Mouse (Mus musculus): ENCODE measurements around the gene Foxp4. TPM values are rescaled to one million over a fixed set of nuclear protein-coding genes. Genes with fewer than 3 reads are reported as not detected.

The Foxp4 gene
- total and polyA plus RNA-seq, 2 experiments from 2014 or later: 31.3 to 128 TPM

- H3K4me1 ChIP-seq (ENCODE audit: insufficient read depth, low read length): peaks cover 7% of the 10 kb centered on the region; the same call in 1 of the 2 replicates
- 31% methylated on average over 6 of the region's 6 CpGs for WGBS
- H3K9me3 ChIP-seq (ENCODE audit: low read length): no peaks in the 10 kb centered on the region
- H3K27ac ChIP-seq: no peak overlapping the region
- no peak for DNase-seq (ENCODE audit: low spot score)
- no peaks in the 10 kb centered on the region for H3K27me3 ChIP-seq (ENCODE audit: insufficient read depth, low read length)
- no peak overlapping the region for H3K4me3 ChIP-seq (ENCODE audit: low read length)
- H3K36me3 ChIP-seq (ENCODE audit: insufficient read depth, low read length): no peaks in the 10 kb centered on the region
- no peak overlapping the region for H3K9ac ChIP-seq (replicated peaks; ENCODE audit: low read length)
- H3K4me2 ChIP-seq (ENCODE audit: low read depth, low read length): no peak overlapping the region
- TF ChIP-seq CTCF (IDR thresholded peaks at IDR 0.05; ENCODE audit: low read depth): no peak
- 0 out of 2 replicates have a peak, but pooled peaks have one; percentile 3 for ATAC-seq
Observed at GRCm38 (mm10) chr17:47888155-47888455, 36.3 kb downstream of the Foxp4 start.

DNA sequence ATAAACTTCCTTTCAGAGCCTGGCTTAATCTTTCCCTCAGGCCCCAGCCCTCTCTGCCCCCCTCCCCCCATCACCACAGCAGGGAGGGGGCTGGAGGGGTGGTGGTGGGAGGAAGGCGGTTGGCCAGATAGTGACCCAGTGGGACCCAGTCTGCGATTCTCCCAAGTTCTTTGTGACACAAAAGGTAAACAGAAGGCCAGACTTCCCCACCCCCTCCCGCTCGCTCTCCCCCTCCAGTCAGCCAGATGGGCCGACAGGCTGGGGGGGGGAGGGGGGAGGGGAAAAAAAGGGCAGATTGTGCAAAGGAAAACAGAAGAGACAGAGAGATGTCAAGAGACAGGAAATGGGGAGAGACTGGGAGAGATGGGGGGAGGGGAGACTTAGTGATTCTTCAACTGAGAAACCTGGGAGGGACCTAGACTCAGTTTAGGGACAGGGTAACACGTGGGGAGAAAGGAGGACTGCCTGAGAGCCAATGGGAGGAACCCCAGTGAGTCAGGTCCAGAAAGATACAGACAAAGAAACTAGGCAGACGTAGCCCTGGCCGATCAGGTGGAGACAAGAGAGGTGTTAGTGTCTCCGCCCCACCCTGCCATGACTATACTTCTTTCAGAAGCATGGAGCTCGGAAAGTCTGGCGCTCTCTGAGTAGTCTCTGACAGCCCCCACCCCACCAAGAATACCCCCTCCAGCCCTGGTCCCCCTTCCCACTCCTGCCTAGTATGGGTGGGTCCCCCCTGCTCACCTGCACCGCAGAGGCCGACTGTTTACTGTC, 36.9 kb downstream of the Foxp4 start:
- Histone ChIP-seq H3K36me3 (ENCODE audit: insufficient read depth, low read length) (no peaks in the 10 kb centered on the region), H3K9ac (replicated peaks; ENCODE audit: low read length) (no peak overlapping the region), H3K9me3 (ENCODE audit: low read length) (no peaks in the 10 kb centered on the region), H3K27ac (no peak overlapping the region), H3K27me3 (ENCODE audit: insufficient read depth, low read length) (no peaks in the 10 kb centered on the region), H3K4me2 (ENCODE audit: low read depth, low read length) (no peak overlapping the region), H3K4me3 (ENCODE audit: low read length) (no peak overlapping the region), H3K4me1 (ENCODE audit: insufficient read depth, low read length) (peaks cover 7% of the 10 kb centered on the region; the same call in 1 of the 2 replicates)
- ATAC-seq (peak; percentile 44), DNase-seq (ENCODE audit: low spot score) (no peak)
- 29% methylated on average over 13 of the region's 13 CpGs for WGBS
- no peak for TF ChIP-seq CTCF (IDR thresholded peaks at IDR 0.05; ENCODE audit: low read depth)

DNA sequence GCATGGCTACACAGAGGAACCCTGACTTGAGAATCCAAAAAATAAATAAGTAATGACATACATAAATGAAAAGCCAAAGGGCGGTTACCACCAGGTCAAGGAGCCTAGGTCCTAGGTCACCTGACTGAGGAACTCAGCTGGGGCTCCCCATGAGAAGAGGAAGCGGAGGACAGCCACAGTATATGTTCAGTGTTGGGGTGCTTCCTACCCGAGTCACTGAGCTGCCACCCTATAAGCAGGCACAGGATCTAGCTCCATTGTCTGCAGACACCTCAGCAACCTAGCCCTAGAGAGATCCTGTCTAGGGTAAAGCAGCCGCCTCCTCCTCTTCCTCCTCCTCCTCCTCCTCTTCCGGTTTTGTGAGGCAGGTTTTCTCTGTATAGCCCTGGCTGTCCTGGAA, 41.3 kb downstream of the Foxp4 start:
- Histone ChIP-seq H3K9me3 (ENCODE audit: low read length) (no peaks in the 10 kb centered on the region), H3K9ac (replicated peaks; ENCODE audit: low read length) (no peak overlapping the region), H3K4me3 (ENCODE audit: low read length) (no peak overlapping the region), H3K27ac (no peak overlapping the region), H3K36me3 (ENCODE audit: insufficient read depth, low read length) (no peaks in the 10 kb centered on the region), H3K27me3 (ENCODE audit: insufficient read depth, low read length) (0 out of 2 replicates have a peak, but pooled peaks cover 6% of the 10 kb centered on the region), H3K4me2 (ENCODE audit: low read depth, low read length) (no peak overlapping the region), H3K4me1 (ENCODE audit: insufficient read depth, low read length) (peaks cover 19% of the 10 kb centered on the region)
- no peak for DNase-seq (ENCODE audit: low spot score)
- 80% methylated on average over 5 of the region's 5 CpGs for WGBS
- ATAC-seq: no peak
- TF ChIP-seq CTCF (IDR thresholded peaks at IDR 0.05; ENCODE audit: low read depth): no peak

- ATAC-seq: no peak
Observed at GRCm38 (mm10) chr17:47881330-47881729, 43.1 kb downstream of the Foxp4 start.

DNA sequence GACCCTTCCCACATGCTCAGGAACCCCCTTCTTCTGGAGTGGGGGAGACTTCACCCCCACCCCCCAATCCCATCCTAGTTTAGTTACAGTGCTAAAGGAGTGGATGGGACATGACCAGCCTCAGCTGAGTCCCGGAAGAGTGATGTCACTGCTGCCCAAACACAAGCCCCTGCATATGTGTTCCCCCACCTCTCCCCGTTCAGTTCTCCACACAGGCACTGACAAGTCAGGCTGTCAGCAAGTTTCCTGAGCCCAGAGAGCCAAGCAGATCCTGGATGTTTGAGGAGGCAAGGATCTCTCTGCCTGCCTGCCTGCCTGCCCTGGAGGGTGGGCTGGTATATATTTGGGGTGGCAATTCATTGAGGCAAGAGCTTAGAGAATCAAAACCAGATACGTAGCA, 45.2 kb downstream of the Foxp4 start:
- peaks cover 24% of the 10 kb centered on the region for H3K4me1 ChIP-seq (ENCODE audit: insufficient read depth, low read length)
- ATAC-seq: peak; percentile 46
- WGBS: 26% methylated on average over 3 of the region's 3 CpGs
- H3K9me3 ChIP-seq (ENCODE audit: low read length): no peaks in the 10 kb centered on the region
- peaks cover 3% of the 10 kb centered on the region; the same call in 1 of the 2 replicates for H3K36me3 ChIP-seq (ENCODE audit: insufficient read depth, low read length)
- H3K27me3 ChIP-seq (ENCODE audit: insufficient read depth, low read length): 0 out of 2 replicates have a peak, but pooled peaks cover 6% of the 10 kb centered on the region
- H3K4me2 ChIP-seq (ENCODE audit: low read depth, low read length): peak overlapping the region; percentile 61
- peak overlapping the region; percentile 43 for H3K4me3 ChIP-seq (ENCODE audit: low read length)
- no peak for TF ChIP-seq CTCF (IDR thresholded peaks at IDR 0.05; ENCODE audit: low read depth)
- H3K27ac ChIP-seq: peak overlapping the region; percentile 78; the same call in 1 of the 2 replicates
- H3K9ac ChIP-seq (replicated peaks; ENCODE audit: low read length): peak overlapping the region; percentile 49; the same call in 1 of the 2 replicates
- no peak for DNase-seq (ENCODE audit: low spot score)

More at GRCm38 (mm10) chr17:47881330-47881729, 43.1 kb downstream of the Foxp4 start:
- no peak for TF ChIP-seq CTCF (IDR thresholded peaks at IDR 0.05; ENCODE audit: low read depth)
- H3K9ac ChIP-seq (replicated peaks; ENCODE audit: low read length): no peak overlapping the region
- H3K27ac ChIP-seq: no peak overlapping the region
- 0 out of 2 replicates have a peak, but pooled peaks cover 6% of the 10 kb centered on the region for H3K27me3 ChIP-seq (ENCODE audit: insufficient read depth, low read length)
- DNase-seq (ENCODE audit: low spot score): no peak
- no peaks in the 10 kb centered on the region for H3K36me3 ChIP-seq (ENCODE audit: insufficient read depth, low read length)
- 64% methylated on average over 13 of the region's 13 CpGs for WGBS
- no peak overlapping the region for H3K4me3 ChIP-seq (ENCODE audit: low read length)
- H3K9me3 ChIP-seq (ENCODE audit: low read length): no peaks in the 10 kb centered on the region
- no peak overlapping the region for H3K4me2 ChIP-seq (ENCODE audit: low read depth, low read length)
- H3K4me1 ChIP-seq (ENCODE audit: insufficient read depth, low read length): peaks cover 23% of the 10 kb centered on the region

GRCm38 (mm10) chr17:47878378-47879089, 45.9 kb downstream of the Foxp4 start:
- Histone ChIP-seq H3K27me3 (ENCODE audit: insufficient read depth, low read length) (0 out of 2 replicates have a peak, but pooled peaks cover 6% of the 10 kb centered on the region), H3K9me3 (ENCODE audit: low read length) (no peaks in the 10 kb centered on the region), H3K9ac (replicated peaks; ENCODE audit: low read length) (peak overlapping the region; percentile 49), H3K36me3 (ENCODE audit: insufficient read depth, low read length) (peaks cover 3% of the 10 kb centered on the region; the same call in 1 of the 2 replicates), H3K4me1 (ENCODE audit: insufficient read depth, low read length) (peaks cover 26% of the 10 kb centered on the region), H3K4me3 (ENCODE audit: low read length) (peak overlapping the region; percentile 43), H3K4me2 (ENCODE audit: low read depth, low read length) (peak overlapping the region; percentile 61), H3K27ac (peak overlapping the region; percentile 78)
- TF ChIP-seq CTCF (IDR thresholded peaks at IDR 0.05; ENCODE audit: low read depth): no peak
- DNase-seq (ENCODE audit: low spot score) (peak; percentile 75), ATAC-seq (peak; percentile 81)
- WGBS: 6% methylated on average over 35 of the region's 35 CpGs

Measured in hindbrain, postnatal 0 days (tissue).